Mouse (Mus musculus): Measurements from ENCODE around the gene Cuedc1.
"Not testable (repeated sequence)": the region's sequence is repeated elsewhere in the genome, so short reads cannot be mapped to it uniquely, and the experiment has no call there.

Gene Cuedc1

DNA sequence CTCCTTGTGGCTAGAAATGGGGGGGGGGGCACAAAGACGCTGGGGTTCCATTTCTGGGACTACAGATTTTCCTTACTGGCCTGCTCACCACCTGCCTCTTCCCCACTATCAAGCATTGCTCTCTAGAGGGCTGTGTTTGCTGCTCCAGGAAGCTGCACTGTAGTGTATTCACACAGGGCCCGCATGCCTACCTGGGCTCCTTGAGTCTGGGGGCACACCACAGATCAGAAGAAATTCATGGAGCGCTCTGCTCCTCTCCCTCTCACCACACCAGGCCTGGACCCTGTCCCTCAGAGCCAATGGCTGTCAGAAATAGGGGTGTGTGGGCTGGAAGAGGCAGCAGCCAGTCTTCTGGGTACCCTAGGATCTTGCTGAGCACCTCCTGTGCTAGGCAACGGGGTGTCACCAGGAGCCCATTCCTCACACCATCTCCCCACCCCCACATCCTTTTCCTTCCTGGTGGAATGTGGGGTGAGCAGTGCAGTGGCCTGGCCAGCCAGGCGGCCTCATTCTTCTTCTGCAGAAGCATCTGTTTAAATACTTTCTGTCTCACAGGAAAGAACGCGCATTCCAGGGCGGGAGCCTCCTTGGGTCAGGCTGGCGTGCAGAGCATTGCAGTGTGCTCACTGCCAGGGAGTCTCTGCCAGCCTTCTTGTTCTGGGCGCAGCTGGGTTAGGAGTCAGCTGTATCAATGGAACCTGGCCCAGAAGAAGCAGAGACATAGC is 74.9 kb downstream of the Cuedc1 start:
- DNase-seq (ENCODE audit: low spot score in 2 of 2), result no peak

DNA sequence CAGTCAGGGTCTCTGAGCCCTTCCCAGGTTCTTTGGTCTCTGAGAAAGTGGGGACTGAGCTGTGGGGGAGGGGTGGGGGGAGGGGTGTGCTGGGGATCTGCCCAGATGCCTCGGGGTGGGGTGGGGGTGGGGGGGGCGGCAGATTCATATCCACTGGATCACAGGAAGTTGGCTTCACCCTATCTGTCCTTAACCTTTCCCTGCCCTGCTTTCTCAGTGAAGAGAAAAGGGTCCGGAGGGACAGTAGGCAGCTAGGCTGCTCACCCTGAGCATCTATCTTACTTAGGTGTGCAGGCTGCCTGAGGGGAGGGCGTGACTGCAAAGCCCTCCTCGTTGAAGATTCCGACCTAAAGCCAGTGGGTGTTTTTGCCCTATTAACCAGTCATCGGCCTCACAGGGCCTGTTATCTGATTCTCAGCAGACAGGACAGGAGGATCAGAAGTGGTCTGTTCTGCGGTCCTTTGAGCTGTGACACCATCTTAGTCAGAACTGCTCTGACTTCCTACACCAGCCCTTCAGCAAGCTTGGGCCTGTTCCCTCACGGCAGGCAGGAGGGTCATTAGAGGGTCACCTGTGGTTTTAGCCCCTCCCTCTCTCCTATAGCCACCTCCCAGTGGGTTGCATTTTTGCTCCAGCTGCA is 75.6 kb downstream of the Cuedc1 start:
- DNase-seq (ENCODE audit: low spot score in 2 of 2), result no peak

DNA sequence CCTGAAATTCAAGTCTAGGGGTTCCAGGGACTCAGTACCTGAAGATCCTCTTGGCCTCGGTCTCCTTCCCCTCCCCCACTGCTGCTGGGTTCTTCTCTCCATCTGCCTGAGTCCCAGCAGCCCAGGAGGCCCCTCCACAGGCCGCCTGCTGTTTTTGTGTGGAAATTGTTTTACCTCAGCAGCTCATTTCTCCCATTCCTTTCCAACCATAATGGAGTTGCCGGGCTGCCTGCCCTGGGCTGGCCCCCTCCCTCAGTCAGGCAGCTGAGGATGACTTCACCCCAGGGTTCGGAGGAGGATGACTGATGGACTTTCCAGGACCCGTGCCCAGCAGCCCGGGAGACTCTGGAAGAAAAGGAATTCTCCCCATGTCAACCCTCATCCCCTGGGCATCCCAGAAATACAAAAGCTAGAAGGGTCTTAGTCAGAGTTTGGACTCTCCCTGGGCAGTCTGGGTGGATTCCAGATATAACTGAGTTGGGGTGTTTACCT is 82.7 kb downstream of the Cuedc1 start:
- DNase-seq (ENCODE audit: low spot score in 2 of 2), result no peak

DNA sequence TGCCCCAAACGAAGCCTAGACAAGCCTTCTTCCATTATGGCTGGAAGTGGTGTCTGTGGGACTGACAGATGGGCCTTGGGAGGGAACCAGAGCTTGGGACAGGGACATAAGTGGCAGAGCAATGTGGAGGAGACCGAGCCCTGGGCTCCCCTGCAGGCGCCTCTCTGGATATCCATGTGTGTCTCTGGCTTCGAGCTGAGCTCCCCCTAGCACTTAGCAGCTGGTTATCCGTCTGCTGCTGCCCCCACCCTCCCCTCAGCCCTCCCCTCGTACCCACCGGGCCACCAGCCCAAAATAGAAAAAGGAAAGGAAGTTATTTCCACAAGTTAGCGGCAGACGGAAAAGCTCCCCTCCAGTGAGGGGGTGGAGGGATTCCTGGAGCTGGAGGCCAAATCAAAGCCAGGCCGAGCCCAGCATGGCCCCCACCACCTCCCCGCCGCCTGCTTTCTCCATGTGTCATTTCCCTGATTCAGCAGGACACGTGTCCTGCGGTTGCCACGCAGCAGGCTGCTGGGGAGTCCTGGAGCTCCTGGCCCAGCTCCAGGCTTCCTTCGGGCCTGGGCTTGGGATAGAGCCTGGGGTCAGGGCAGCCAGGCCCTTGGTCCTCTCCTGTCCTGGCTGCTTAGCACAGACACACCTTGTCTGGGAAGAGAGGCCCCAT is 83.2 kb downstream of the Cuedc1 start:
- DNase-seq (ENCODE audit: low spot score in 2 of 2), result no peak

DNA sequence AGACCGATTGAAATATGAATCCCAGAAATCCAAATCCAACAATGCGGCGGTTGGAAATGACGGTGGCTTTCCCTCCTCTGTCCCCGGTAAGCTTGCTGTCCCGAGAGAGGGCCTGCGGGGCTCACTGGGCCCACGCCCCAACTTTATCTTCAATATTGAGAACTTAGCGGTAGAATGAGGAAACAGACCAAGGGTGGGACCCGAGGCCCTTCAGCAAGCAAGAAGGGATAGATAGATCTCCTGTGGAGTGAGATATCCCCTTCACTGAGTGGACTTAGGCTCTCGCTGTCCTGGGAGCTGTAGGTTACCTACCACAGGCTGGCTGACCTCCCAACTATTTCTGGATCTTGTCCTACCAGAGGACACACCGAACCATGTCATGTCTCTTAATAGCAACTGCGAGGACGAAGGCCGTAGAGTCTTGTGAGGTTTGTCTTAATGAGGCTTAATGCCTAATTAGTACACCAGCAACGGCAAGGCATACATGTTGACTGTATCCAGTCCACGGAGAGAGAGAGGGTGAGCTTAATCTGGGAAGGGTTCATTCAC is 86.8 kb downstream of the Cuedc1 start:
- DNase-seq (ENCODE audit: low spot score in 2 of 2), result no peak

DNA sequence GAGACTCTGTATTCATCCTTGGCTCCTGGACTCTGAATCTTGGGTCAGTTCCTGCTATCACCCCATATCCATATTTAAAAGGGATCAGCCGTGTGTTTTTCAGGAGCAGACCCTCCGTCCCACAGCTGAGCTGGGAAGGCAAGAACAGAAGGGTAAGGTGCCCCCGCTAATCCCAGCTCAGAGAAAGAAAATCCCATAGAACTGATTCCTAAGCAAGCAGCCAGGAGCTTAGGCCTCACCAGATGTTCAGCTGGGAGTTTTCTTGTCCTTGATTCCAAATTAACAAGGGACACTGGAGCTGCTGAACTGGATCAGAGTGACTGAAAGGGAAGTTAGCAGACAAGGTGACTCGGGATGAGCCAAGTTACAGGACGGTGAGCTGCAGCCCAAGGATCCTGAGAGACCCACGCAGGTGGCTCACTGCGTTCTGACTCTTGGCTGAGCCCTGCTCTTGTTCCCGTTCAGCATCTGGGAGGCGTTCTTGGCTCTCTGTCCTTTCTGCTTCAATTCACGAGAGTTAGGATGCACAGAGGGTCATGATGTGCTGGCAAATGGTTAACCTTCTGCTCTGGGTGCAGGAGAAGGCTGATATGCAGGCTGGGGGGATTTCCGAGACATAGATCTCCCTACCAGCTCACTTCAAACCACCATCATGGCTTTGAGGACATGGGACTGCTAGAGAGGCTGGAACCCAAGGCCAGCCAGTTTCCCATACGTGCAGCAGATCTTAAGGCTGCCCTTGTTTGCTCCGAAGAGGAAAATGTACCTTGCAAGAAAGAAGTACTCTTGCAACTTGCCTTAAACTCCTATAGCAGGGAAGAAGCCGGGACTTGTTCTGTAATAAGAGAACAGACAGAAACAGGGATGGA is 88.5 kb downstream of the Cuedc1 start:
- no peak for DNase-seq (ENCODE audit: low spot score in 2 of 2)

DNA sequence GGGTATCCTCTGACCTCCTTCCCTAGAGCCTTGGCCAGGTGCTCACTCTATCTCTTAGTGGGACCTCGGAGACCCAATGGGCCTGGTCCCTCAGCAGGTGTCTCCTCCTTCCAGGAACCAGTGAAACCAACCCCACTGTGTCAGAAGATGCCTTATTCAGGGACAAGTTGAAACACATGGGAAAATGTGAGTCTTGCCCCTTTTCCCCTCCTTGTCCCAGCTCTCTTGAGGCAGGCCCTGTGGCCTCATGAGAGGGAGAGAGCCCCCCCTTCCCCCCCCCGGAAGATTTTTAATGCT is 89.0 kb downstream of the Cuedc1 start:
- DNase-seq (ENCODE audit: low spot score in 2 of 2), result no peak

DNA sequence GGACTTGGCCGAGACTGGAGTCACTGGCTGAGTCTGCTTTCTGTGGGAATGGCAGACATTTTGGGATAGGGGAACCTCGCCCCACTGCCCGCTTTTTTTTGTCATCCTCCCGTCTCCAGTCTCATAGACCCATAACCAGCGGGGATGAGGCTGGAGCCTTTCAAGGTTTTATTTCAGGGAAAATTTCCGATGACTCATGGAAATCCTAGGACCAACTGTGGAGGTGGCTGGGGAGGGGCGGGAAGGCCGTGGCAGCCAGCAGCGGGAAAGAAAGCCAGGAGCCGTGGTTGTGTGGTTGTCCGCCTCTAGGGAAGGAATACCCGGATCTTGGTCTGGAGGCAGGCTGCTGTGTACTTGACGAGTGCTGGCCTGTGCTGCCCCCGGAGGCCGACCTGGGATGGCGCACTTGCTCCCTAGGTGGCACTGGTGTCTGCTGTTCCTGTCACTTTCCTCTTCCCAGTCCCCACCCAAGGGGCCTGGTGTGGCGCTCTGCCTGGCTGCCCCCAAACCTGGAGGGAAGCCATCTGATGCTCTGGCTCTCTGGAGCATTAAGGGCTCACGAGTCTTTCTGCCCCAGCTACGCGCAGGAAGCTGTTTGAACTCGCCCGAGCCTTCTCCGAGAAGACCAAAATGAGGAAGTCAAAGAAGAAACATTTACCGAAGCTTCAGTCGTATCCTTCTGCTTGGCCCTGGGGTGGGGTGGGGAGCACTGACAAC is 89.7 kb downstream of the Cuedc1 start:
- peak; percentile 31 to 64 for DNase-seq (ENCODE audit: low spot score in 2 of 2)

DNA sequence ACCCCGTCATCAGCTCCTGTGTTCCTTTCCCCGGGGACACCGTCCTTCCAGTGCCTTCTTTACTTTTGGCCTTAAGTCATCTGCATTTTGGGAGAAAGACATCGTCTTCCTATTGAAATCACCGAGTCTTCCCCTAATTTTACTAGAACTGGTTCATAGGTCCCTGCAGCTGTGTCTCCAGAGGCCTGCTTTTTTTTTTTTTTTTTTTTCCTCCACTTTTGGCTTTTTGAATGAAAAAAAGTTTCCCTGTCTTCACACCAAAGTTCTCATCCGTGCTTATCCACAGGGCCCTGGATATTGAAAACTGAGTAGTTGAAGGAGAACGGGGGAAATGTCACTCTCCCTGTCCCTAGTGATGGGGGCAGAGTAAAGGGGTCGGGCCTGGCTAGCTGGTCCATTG is 90.4 kb downstream of the Cuedc1 start:
- no peak for DNase-seq (ENCODE audit: low spot score in 2 of 2)

DNA sequence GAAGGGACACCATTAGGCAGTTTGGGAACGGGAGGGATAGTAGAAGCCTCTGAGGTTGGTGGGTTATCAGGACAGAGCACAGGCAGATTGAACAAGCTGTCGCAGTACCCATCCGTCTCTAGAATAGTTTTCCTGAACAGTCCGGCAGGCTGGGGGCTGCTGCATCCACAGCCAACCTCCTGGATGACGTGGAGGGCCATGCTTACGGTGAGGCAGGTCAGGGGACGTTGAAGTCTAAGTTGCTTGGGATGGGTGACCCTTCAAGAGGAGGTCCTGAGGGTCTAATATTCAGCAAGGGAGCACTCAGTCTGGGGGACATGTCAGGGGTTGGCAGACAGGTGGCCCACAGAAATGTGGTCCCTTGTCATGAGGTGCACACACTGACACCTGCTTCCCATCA is 90.8 kb downstream of the Cuedc1 start:
- no peak for DNase-seq (ENCODE audit: low spot score in 2 of 2)

DNA sequence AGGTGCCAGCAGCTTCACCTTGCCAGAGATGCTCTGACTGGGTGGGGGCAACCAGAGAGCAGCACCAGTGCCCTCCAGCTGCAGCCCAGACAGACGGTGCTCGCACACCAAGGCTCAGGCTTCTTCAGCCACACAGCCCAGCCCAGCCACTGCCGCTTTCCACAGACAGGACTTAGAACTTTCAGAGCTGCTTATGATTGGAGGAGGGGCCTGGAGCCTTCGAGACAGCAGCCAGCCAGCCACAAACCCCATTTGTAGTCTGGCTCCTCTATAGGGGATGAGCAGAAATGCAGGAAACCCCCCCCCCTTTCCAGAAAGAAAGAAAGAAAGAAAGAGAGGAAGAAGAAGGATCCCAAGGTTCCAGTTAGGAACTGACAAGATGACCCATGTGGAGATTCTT is 94.7 kb downstream of the Cuedc1 start:
- no peak for DNase-seq (ENCODE audit: low spot score in 2 of 2)

DNA sequence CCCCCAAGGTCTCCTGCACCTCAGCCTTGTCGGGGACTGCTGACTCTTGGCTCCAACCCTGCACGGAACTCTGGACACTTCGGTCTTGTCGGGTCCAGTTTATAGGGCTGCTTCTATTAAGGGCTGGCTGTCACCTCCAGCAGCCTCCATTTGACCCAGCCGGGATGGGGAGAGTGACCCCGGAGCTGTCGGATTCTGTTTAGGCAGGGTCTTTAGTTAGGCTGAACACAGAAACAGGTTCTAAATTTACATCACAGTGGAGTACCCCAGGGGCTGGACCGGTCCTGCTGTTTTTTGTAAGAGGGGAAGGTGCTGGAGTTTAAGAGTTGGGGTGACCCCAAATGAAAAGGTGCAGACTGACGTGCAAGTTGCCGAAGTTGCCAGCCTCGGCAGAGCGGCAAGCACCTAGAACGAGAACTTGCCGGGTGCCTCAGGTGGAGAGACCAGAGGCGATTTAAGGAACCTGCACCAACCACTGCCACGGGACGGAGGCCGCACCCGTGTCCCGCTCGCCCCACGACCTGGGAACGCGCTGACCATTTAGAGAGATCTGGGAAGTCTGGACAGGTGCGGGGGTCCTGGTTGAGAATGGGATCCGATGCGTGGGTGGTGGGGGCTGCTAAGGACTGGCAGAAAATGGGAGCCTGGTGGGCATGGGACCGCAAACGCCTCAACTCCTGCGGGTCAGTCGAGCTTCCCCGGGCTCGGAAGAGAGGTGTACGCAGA is 95.4 kb downstream of the Cuedc1 start:
- DNase-seq (ENCODE audit: low spot score in 2 of 2), result no peak

DNA sequence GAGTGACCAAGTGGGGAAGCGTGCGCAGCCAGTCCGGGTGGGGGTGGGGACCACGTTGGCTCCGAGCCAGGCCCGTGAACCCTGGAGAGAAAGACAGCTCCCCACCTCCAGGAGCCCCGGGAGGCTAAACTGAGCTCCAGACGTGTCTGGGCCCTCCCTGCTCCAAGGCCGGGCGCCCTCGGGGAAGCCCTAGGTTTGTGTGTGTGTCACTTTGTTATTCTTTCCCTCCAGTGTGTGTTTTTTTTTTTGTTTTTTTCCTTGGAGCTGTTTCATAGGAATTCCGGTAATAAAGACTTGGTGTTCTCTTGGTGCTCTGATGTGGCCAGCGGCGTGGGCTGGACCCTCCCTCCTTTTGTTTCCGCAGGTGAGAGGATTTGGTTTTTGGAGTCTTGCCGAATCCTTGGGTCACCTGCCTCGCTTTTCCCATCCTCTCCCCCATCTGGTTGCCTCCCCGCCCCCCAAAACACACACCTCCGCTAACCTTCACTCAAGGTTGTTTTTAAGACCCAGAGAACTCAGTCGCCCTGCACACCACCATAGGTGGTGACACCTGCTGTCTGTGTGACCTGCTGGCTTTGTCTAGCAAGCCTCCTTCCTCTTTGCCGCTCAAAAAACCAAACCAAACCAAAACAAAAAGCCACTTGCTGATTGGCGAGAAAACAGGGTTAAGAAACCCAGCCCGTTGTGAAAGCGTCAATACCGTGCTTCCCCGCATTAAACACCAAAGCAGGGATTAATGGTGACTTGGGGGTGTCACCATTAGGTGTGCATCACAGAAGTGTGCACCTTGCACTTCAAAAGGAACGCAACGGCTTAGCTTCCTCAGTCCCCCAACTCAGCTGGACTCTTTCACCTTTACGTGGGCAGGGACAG is 96.2 kb downstream of the Cuedc1 start:
- DNase-seq (ENCODE audit: low spot score in 2 of 2), result no peak

DNA sequence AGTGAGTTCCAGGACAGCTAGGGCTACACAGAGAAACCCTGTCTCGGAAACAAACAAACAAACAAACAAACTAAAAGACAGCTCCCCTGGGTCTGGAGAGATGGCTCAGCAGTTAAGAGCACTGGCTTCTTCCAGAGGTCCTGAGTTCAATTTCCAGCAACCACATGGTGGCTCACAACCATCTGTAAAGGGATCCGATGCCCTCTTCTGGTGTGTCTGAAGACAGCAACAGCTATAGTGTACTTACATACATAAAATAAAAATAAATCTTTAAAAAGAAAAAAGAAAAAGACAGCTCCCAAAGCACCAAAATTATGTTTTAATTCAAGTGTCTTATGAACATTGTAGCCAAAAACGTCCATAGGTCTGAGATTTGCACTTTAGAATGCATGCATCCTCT is 97.8 kb downstream of the Cuedc1 start:
- not testable (repeated sequence) for DNase-seq (ENCODE audit: low spot score in 2 of 2)

DNA sequence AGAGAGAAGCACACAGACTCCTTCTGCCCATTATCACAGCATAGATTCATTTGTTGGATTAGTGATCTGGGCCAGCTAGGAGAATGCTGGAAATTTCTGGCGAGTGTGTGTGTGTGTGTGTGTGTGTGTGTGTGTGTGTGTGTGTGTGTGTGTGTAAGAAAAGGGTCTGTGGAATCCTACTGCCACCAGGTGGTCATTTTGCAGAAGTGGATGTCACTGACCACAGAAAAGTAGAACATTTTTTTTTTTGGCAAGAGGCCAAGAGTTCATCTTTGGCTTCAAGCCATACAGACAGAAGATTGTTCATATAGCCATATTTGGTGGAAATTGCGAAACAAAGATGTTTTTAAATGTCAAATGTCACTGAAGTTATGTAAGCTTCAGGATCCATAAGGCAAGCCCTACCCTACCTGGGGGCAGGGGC is 99.3 kb downstream of the Cuedc1 start:
- no peak for DNase-seq (ENCODE audit: low spot score in 2 of 2)

DNA sequence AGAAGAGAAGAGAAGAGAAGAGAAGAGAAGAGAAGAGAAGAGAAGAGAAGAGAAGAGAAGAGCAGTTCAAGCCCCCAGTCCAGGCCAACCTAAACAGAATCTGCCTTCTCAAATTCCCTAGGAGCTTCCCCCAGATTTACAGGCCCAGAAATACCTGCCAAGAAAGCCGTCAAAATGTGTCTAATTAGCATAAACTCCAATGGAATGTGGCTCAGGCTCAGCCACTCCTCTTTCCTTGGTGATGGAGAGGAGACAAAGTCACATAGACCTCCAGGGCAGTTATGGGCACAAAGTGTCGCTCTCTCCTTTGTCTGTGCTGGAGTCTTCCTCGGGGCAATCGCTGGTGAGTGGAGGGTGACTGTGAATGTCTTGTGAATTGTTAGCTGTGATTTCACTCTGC is 100.4 kb downstream of the Cuedc1 start:
- no peak for DNase-seq (ENCODE audit: low spot score in 2 of 2)

DNA sequence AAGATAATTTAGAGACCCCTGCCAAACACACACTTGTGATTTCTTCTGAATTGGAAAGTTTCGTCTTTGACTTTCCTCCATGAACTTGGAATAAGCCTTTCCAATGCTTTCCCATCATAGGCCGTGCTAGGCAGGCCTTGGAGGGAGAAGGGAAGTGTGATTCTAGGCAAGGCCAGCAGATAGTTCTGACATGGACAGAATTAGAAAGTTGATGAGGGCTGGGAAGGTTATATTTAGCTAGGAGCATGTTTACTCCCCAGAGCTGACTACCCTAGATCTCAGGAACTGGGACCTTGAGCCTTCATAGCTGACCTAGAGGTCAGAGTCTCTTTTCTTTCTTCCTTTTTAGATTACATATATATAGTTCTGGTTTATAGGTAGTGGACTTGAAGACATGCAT is 103.3 kb downstream of the Cuedc1 start:
- DNase-seq (ENCODE audit: low spot score in 2 of 2), result no peak

DNA sequence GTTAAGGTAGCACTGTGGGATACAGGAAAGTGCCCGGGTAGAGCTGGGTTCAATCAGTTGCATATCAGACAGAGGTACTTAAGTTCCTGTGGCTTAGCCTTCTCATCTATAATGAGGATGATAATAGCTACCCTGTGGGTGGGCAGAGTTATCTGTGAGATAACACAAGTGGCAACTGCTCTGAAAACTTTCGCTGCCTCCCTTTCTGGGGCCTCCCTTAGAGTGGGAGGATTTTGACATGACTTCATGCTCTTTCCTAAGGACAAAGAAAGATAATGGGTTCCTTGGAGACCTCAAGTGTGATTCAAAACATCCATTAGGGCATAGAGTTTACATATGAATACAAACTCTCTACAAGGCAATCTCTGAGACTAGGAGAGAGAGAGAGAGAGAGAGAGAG is 104.2 kb downstream of the Cuedc1 start:
- DNase-seq (ENCODE audit: low spot score in 2 of 2), result no peak

DNA sequence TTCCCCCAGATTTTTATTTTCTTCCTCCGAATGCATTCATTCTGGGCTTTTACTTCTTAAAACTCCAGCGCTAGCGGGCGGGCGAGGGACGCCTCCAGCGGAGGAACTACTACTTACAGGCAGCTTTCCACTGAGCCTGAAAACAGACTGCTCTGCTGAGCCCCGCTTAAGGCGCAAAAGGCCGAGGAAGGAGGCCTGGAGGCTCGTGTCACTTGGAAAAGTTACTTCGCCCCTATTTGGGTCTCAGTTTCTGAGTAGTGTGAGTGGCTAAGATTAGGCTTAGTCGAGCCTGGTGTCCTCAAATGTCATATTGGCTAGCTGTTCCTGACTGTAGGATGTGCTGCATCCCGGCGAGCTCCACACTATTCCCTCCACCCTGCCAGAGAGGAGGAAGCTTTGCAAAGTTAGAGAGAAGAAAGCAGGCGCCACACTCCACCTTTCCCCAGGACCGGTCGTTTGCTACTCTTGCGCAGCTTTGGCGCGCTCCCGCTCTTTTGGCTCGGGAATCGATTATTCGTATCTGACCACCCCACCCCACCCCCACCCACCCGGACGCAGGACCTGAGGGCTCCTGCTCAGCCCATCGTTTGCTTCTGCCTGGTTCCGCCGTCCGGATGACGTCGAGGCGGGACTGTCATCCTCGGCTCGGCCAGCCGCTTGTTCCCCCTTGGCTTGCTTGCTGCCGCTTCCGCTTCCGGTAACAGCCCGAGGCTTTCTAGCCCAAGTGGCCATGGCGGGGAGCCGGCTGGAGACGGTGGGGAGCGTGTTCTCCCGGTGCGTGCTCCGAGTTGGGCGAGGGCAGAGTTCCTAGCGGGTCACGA is 106.1 kb downstream of the Cuedc1 start, which contains the start of gene Mrps23:
Gene Mrps23, plus strand, starts transcription at position 677 of the 821 bp plus-strand sequence.
- peak; percentile 72 to 81 for DNase-seq (ENCODE audit: low spot score in 2 of 2)
